Mouse (Mus musculus): ENCODE results near the gene Dynll2. TPM values are rescaled to one million over a fixed set of nuclear protein-coding genes. Genes with fewer than 3 reads are reported as not detected.
A peak's percentile ranks its signal among the peaks of the same experiment; 100 is the strongest.

Dynll2 gene
- 19.1 and 21.3 TPM in 2 replicates for polyA plus RNA-seq (2014; fragmentation: Nextera tagmentation; extraction: Ambion mirVana)

DNA sequence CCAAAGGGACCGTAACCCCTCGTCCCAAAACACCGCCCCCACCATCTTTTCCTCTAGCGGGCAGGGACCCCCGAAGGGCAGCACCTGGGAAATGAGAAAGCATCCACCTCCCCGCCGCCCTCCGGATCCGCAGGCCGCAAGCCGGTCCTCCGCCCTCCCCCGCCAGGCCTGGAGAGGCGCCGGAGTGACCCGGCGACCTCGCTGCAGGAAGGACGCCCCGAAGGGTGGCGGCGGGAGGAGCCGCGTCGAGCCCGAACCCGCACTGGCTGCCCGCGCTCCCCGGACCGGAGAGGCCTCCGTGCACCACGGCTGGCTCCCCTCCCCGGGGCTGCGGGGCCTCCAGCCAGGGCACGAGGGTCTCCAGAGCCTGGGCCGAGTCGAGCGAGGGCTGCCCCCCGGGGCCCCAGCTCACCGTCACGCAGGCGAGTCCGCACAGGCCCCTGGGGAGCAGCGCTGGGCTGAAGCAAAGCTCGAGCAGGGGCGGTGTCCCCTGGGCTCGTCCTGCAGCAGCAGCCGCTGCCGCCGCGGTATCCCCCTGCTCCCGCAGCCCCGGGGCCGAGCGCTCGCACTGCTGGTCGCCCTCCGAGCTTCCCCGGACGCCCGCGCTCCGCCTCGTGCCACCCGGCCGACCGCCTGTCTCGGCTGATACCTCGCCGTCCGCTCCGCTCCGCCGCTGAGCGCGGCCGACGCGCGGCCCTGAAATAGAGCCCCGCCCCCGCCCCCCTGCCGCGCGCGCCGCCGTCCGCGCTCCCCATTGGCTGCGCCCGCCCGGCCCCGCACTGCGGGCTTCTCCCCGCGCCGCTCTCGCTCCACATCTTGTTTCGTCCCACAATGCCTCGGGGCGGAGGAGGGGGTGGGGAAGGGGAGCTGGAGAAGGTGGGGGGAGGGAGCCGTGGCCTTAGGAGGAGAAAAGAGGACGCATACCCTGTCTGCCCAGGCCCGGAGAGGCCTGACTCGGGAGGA lies at the start of gene Dynll2:
Gene Dynll2 (minus strand): TSS at position 703 of the 963 bp plus-strand sequence.
- peak within 1 kb of the TSS; percentile 93 for H3K4me2 ChIP-seq (ENCODE audit: low read depth, low read length, severe bottlenecking)
- H3K27me3 ChIP-seq (ENCODE audit: control insufficient read depth, insufficient read depth, low read length), result no peaks in the 10 kb centered on the region
- DNase-seq (ENCODE audit: low spot score) (peak; percentile 99), ATAC-seq (replicated peaks; ENCODE audit: low FRiP score) (peak; percentile 97)
- 0% methylated on average over 100 of the region's 107 CpGs for WGBS
- peak within 1 kb of the TSS; percentile 89 for H3K27ac ChIP-seq (ENCODE audit: low read depth, low read length)
- no peaks in the 10 kb centered on the region for H3K9me3 ChIP-seq (ENCODE audit: control insufficient read depth, low read length)
- H3K4me3 ChIP-seq (ENCODE audit: low read depth, low read length), result peak within 1 kb of the TSS; percentile 100
- H3K9ac ChIP-seq (ENCODE audit: low read length), result peak within 1 kb of the TSS; percentile 98
- H3K36me3 ChIP-seq (ENCODE audit: control insufficient read depth, insufficient read depth, low read length), result peaks cover 1% of the 10 kb centered on the region; the same call in 1 of the 2 replicates
- peaks cover 15% of the 10 kb centered on the region for H3K4me1 ChIP-seq (replicated peaks; ENCODE audit: control insufficient read depth, insufficient read depth, low read length)

DNA sequence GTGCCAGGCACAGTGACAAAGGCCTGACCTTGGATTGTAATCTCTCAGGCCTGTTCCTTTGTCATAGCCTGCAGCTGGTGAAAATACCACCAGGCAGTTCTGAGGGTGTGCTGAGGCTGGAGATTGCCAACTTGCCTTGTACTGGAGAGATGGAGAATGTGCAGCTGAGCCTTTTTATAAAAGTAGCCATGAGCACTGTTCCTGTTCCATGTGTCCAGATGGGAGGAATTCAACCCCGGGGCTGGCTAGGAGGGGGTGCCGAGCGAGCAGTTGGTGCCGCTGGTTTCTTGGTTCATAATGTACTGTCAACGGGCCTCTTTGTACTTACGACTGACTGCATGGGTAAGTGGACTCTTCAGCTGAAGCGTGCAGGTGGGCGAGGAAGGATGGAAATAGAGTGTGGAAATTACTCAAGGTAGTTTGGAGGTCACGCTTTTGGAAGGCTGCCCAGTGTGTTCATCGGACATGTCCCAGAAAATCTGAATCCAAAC lies 49.5 kb upstream of the Dynll2 start:
- Histone ChIP-seq H3K9me3 (ENCODE audit: control insufficient read depth, low read length) (no peaks in the 10 kb centered on the region), H3K27me3 (ENCODE audit: control insufficient read depth, insufficient read depth, low read length) (no peaks in the 10 kb centered on the region), H3K4me1 (replicated peaks; ENCODE audit: control insufficient read depth, insufficient read depth, low read length) (no peaks in the 10 kb centered on the region), H3K9ac (ENCODE audit: low read length) (no peak overlapping the region), H3K27ac (ENCODE audit: low read depth, low read length) (no peak overlapping the region), H3K4me3 (ENCODE audit: low read depth, low read length) (no peak overlapping the region), H3K4me2 (ENCODE audit: low read depth, low read length, severe bottlenecking) (no peak overlapping the region), H3K36me3 (ENCODE audit: control insufficient read depth, insufficient read depth, low read length) (no peaks in the 10 kb centered on the region; the same call in 1 of the 2 replicates)
- 86% methylated on average over 10 of the region's 10 CpGs for WGBS
- DNase-seq (ENCODE audit: low spot score) (no peak), ATAC-seq (replicated peaks; ENCODE audit: low FRiP score) (no peak)

DNA sequence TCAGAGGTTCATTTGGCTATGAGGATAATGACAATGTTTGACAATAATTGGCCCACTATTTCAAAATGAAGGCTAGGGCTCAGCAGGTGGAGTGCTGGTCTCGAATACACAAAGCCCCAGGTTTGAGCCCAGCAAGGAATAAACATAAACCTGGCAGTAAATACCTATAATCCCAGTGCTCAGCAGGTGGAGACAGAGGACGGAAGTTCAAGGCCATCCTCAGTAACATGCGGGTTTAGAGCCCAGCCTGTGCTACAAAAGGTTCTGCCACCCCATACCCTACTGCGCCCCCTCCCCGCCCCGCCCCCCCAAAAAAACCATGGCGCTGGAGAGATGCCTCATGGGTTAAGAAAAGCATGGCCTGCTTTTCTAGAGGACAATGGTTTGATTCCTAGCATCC lies 48.6 kb upstream of the Dynll2 start:
- Histone ChIP-seq H3K9ac (ENCODE audit: low read length) (no peak overlapping the region), H3K4me1 (replicated peaks; ENCODE audit: control insufficient read depth, insufficient read depth, low read length) (no peaks in the 10 kb centered on the region), H3K27ac (ENCODE audit: low read depth, low read length) (no peak overlapping the region), H3K9me3 (ENCODE audit: control insufficient read depth, low read length) (no peaks in the 10 kb centered on the region), H3K4me3 (ENCODE audit: low read depth, low read length) (no peak overlapping the region), H3K36me3 (ENCODE audit: control insufficient read depth, insufficient read depth, low read length) (no peaks in the 10 kb centered on the region; the same call in 1 of the 2 replicates), H3K4me2 (ENCODE audit: low read depth, low read length, severe bottlenecking) (no peak overlapping the region), H3K27me3 (ENCODE audit: control insufficient read depth, insufficient read depth, low read length) (no peaks in the 10 kb centered on the region)
- WGBS, result 69% methylated on average over 7 of the region's 7 CpGs
- ATAC-seq (replicated peaks; ENCODE audit: low FRiP score), result no peak
- DNase-seq (ENCODE audit: low spot score), result no peak

DNA sequence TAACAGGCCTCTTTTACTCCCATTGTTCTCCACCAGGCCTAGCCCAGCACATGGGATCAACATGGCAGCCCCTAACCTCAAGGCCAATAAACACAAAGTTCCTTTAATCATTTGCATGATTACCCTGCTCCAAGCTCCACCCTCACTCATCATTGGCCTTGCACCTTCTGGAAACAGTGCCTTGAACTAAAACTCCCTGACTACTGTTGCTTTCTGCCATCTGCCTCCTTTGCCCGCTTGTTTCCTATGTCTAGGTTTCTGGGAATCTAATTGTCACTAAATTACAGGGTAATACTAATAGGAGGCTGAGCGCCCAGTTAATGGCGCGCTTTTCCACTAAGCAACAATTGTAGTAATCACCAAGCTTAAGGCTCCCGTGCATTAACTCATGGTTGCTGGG lies 44.4 kb upstream of the Dynll2 start:
- no peak overlapping the region for H3K9ac ChIP-seq (ENCODE audit: low read length)
- no peak for DNase-seq (ENCODE audit: low spot score)
- H3K27me3 ChIP-seq (ENCODE audit: control insufficient read depth, insufficient read depth, low read length), result no peaks in the 10 kb centered on the region
- H3K27ac ChIP-seq (ENCODE audit: low read depth, low read length), result no peak overlapping the region
- ATAC-seq (replicated peaks; ENCODE audit: low FRiP score), result no peak
- H3K36me3 ChIP-seq (ENCODE audit: control insufficient read depth, insufficient read depth, low read length), result no peaks in the 10 kb centered on the region; the same call in 1 of the 2 replicates
- H3K9me3 ChIP-seq (ENCODE audit: control insufficient read depth, low read length), result no peaks in the 10 kb centered on the region
- H3K4me1 ChIP-seq (replicated peaks; ENCODE audit: control insufficient read depth, insufficient read depth, low read length), result peaks cover 6% of the 10 kb centered on the region
- WGBS, result 82% methylated on average over 5 of the region's 5 CpGs
- no peak overlapping the region for H3K4me2 ChIP-seq (ENCODE audit: low read depth, low read length, severe bottlenecking)
- H3K4me3 ChIP-seq (ENCODE audit: low read depth, low read length), result no peak overlapping the region

DNA sequence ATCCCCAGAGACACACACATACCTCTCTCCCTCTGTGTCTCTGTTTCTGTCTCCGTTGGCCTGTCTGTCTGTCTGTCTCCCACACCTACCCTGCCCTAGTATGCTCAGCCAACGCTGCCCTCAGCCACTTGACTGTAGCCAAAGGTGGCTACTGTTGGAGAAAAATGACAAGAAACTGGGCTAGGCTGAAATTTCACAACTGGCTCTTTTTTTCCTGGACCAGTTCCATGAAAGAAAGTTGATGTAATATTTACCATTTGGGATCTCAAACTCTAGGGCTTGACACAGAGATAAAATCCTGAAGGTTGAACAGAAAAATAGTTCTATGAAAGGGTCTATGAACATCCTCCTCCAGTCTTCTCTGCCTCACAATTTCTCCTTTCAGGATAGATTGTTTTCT lies 43.5 kb upstream of the Dynll2 start:
- no peak overlapping the region for H3K27ac ChIP-seq (ENCODE audit: low read depth, low read length)

DNA sequence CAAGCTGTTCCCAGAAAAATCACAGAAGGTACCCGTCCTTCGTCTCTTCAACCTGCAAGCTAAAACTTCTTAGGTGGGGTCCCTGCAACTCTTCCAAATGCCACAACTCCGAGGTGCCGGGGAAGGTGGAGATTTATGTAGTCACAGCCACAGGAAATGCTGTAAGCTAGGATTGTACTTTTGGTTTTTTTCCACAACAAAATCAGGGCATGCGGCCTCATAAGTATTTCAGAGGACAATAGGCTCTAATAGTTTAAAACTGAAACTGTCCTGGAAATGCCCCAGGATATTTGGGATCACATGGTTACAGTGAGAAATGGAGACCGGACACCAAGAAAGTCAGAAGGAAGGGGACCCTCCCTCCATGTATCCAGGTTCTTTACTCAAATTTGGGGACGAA lies 42.9 kb upstream of the Dynll2 start:
- no peak for DNase-seq (ENCODE audit: low spot score)
- H3K27me3 ChIP-seq (ENCODE audit: control insufficient read depth, insufficient read depth, low read length), result no peaks in the 10 kb centered on the region
- H3K4me1 ChIP-seq (replicated peaks; ENCODE audit: control insufficient read depth, insufficient read depth, low read length), result peaks cover 6% of the 10 kb centered on the region
- WGBS, result 94% methylated on average over 7 of the region's 7 CpGs
- H3K4me3 ChIP-seq (ENCODE audit: low read depth, low read length), result no peak overlapping the region
- no peak overlapping the region for H3K27ac ChIP-seq (ENCODE audit: low read depth, low read length)
- no peaks in the 10 kb centered on the region for H3K9me3 ChIP-seq (ENCODE audit: control insufficient read depth, low read length)
- H3K36me3 ChIP-seq (ENCODE audit: control insufficient read depth, insufficient read depth, low read length), result no peaks in the 10 kb centered on the region
- H3K9ac ChIP-seq (ENCODE audit: low read length), result no peak overlapping the region
- ATAC-seq (replicated peaks; ENCODE audit: low FRiP score), result no peak
- H3K4me2 ChIP-seq (ENCODE audit: low read depth, low read length, severe bottlenecking), result no peak overlapping the region

More for the DNA sequence above, 43.5 kb upstream of the Dynll2 start:
- H3K9me3 ChIP-seq (ENCODE audit: control insufficient read depth, low read length), result no peaks in the 10 kb centered on the region
- no peak overlapping the region for H3K4me2 ChIP-seq (ENCODE audit: low read depth, low read length, severe bottlenecking)
- H3K36me3 ChIP-seq (ENCODE audit: control insufficient read depth, insufficient read depth, low read length), result no peaks in the 10 kb centered on the region
- H3K27me3 ChIP-seq (ENCODE audit: control insufficient read depth, insufficient read depth, low read length), result no peaks in the 10 kb centered on the region
- DNase-seq (ENCODE audit: low spot score), result no peak
- no peak for ATAC-seq (replicated peaks; ENCODE audit: low FRiP score)
- no peak overlapping the region for H3K9ac ChIP-seq (ENCODE audit: low read length)
- peaks cover 6% of the 10 kb centered on the region for H3K4me1 ChIP-seq (replicated peaks; ENCODE audit: control insufficient read depth, insufficient read depth, low read length)
- H3K4me3 ChIP-seq (ENCODE audit: low read depth, low read length), result no peak overlapping the region
- 90% methylated on average over 2 of the region's 2 CpGs for WGBS

DNA sequence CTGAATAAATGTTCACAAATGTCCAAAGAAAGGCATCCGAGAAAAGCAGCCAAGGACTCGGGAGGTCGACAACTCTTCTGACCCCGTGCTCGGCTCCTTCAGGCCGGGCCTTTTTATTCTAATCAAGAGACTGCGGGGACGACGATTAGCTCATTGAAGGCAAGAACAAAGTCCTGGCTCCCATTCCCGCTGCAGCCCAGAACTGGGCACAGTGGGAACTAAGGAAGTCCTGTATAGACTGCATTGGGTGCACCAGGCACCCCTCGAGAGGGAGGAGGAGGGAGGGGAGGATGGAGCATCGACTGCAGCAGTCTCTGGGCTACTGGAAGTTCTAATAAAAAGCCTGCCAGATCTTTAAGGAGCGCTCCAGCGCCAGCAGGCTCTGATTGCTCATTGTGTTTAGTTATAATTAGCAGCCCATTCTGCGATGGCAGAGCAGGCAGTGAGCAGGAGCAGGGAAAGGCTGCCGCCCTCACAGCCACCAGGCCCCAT lies 40.9 kb upstream of the Dynll2 start:
- peak; percentile 71 for ATAC-seq (replicated peaks; ENCODE audit: low FRiP score)
- Histone ChIP-seq H3K27ac (ENCODE audit: low read depth, low read length) (peak overlapping the region; percentile 50; the same call in 1 of the 2 replicates), H3K4me3 (ENCODE audit: low read depth, low read length) (no peak overlapping the region), H3K4me2 (ENCODE audit: low read depth, low read length, severe bottlenecking) (peak overlapping the region; percentile 16; the same call in 1 of the 2 replicates), H3K36me3 (ENCODE audit: control insufficient read depth, insufficient read depth, low read length) (no peaks in the 10 kb centered on the region), H3K9me3 (ENCODE audit: control insufficient read depth, low read length) (no peaks in the 10 kb centered on the region), H3K27me3 (ENCODE audit: control insufficient read depth, insufficient read depth, low read length) (no peaks in the 10 kb centered on the region), H3K9ac (ENCODE audit: low read length) (peak overlapping the region; percentile 27; the same call in 1 of the 2 replicates), H3K4me1 (replicated peaks; ENCODE audit: control insufficient read depth, insufficient read depth, low read length) (peaks cover 6% of the 10 kb centered on the region)
- 1% methylated on average over 16 of the region's 16 CpGs for WGBS
- peak; percentile 69 for DNase-seq (ENCODE audit: low spot score)

DNA sequence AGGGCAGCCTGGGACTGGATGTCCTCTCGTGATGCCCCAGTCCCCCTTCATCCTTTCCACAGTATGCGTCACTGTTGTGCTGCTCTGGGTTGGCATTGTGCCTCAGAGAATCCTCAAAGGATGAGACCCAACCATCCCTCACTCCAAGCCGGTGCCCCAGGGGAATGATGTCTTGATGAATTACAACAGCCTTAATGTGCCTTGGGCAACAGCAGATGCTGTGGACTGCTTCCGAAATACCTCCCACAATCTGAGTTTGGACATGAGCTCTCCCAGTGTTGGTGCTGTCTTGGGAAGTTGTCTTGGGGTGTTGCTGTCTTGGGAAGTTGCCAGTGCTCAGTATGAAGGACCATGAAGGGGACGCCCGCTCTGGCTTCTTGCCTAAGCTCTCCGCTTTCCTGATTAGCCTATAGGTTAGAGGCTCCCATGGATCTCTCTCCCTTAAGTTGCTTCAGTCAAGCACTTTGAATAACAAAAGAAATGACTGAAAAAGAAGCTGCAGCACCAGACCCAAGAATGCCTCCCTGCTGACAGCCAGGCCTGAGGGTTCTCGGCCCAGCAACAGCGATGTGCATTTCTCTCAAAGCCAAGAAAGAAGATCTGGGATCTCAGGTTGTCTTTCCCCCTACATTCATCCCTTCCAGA lies 40.2 kb upstream of the Dynll2 start:
- H3K9ac ChIP-seq (ENCODE audit: low read length), result no peak overlapping the region
- H3K4me1 ChIP-seq (replicated peaks; ENCODE audit: control insufficient read depth, insufficient read depth, low read length), result peaks cover 6% of the 10 kb centered on the region
- no peaks in the 10 kb centered on the region for H3K27me3 ChIP-seq (ENCODE audit: control insufficient read depth, insufficient read depth, low read length)
- ATAC-seq (replicated peaks; ENCODE audit: low FRiP score), result no peak
- WGBS, result 50% methylated on average over 9 of the region's 9 CpGs
- H3K36me3 ChIP-seq (ENCODE audit: control insufficient read depth, insufficient read depth, low read length), result no peaks in the 10 kb centered on the region
- no peak overlapping the region for H3K4me2 ChIP-seq (ENCODE audit: low read depth, low read length, severe bottlenecking)
- no peak overlapping the region for H3K27ac ChIP-seq (ENCODE audit: low read depth, low read length)
- H3K9me3 ChIP-seq (ENCODE audit: control insufficient read depth, low read length), result no peaks in the 10 kb centered on the region
- DNase-seq (ENCODE audit: low spot score), result no peak
- H3K4me3 ChIP-seq (ENCODE audit: low read depth, low read length), result no peak overlapping the region

Data from forebrain, embryonic 11.5 days (tissue).